Mouse (Mus musculus) gastrocnemius, adult 18-20 months (tissue): ENCODE results near the gene Prps1l1. TPM values are rescaled to one million over a fixed set of nuclear protein-coding genes. Genes with fewer than 3 reads are reported as not detected.

Experiments
- DNase-seq: peaks from one replicate; pipeline ENCODE4 v3.0.0; 2021; ENCODE audit warnings: low spot score
- total RNA-seq, 2 experiments: library from RNA; stranded (reverse); gene quantifications; 2 replicates each; pipeline ENCODE4 v1.2.3; 2021

Gene Prps1l1
- total RNA-seq, 2 experiments from 2014 or later: not detected

DNA sequence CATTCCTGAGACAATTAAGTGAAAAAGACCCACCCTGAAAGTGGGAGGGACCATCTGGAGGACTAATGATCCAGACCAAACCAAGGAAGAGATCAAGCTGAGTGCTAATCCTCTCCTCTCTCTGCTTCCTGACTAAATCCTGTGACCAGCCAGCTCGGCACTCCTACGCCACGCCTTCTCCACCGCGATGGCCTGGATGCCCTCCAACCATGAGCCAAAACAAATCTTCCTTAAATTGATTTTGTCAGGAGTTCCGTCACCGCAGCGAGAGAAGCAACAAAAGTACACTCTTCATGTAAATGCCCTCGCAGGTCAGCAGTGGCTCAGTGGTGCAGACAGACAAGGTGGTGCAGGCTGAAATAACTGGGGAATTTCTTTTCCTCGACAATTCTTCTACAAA, 37.5 kb downstream of the Prps1l1 start:
- no peak for DNase-seq

DNA sequence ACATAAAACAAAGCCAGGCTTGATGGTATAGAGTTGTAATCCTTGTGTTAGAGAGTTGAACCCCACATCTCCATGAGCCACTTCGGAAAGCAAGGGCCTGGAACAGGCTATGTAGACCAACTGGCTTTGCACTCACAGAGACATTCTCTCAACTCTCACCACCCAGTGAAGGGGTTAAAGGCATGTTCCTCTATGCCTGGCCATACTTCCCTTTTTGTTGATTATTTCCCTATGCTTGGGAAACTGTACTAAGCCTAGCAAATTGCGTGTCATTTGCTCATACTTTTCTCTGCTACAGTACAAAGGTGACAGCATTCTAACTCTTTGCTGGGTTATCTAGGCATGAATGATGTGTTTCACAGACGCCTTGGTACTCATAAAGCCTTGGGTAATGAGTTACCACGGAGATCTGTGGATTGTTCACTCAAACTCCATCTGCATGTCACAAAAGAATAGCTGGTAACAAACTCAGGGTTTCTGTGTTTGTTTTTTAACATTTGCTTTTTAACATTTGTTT, 41.4 kb downstream of the Prps1l1 start:
- DNase-seq: no peak

DNA sequence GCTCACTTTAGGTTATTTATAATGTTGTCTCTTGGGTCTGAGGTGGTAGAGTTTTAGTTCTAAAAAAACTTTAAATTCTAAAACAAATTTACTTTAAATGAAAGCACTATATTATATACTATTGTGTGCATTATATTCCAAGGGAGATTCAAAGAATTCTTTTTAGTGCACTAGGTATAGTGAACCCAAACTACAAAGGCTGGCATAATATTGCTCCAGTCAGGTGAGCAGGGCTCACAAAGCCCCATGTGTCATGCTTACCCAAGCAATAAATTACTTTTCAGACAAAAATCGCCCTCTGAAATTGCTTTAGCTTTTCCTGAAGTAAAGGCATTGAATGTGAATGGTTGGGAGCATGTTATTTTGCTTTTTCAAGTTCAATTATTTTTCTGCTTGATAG, 43.0 kb downstream of the Prps1l1 start:
- no peak for DNase-seq

Other genes starting within 250 kb of the Prps1l1 start
- gene Hdac9, start 67.7 kb upstream of the Prps1l1 start, total RNA-seq: 10 to 100 TPM in 1 of 2 experiments, 1 to 10 TPM in 1; 9.7 to 10.4 TPM
- gene Snx13, start 62.4 kb downstream of the Prps1l1 start, total RNA-seq: 10 to 100 TPM; 54.3 to 56.0 TPM